Comparison of ENCODE assay signal across 24 mouse cellular contexts in the genomic region with DNA sequence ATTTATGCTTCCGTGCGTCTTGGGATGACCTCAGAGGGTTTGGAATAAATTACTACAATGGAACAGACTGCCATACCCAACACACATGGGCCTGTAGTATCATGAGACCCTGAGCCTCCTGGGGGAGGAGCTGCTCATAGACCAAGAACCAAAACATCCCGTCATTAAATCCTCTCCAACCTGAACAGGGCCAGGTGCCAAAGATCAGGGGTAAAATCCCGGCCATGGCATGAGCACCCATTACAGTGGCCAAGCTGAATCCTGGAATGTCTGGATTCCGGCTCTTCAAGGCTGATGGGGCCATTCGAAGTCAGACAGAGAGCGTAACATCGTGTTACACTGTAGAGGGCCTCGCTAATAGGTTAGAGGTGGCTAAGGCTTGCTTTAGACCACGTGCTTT.
A peak's percentile ranks its signal among the peaks of the same experiment; 100 is the strongest.
DNase-seq lines count a peak whose midpoint lies in the region; ATAC-seq and TF ChIP-seq lines count a peak whose summit lies in the region.
"Had no signal": no experiment of that assay in that cellular context is flagged by ENCODE, and none has a peak within 500 bp of the region (broad histone marks: within the 10 kb centered on the region; RNA-seq: fewer than 3 reads in every experiment).

No protein-coding gene starts in this region.

- WGBS in embryonic facial prominence, embryonic 15.5 days: 69% methylated on average over 10 of the region's 10 CpGs
- WGBS in embryonic facial prominence, embryonic 10.5 days: 79% methylated on average over 10 of the region's 10 CpGs
- 69% methylated on average over 10 of the region's 10 CpGs for WGBS in hindbrain, embryonic 16.5 days
- WGBS in hindbrain, postnatal 0 days: 72% methylated on average over 10 of the region's 10 CpGs
- WGBS in lung, embryonic 14.5 days: 65% methylated on average over 10 of the region's 10 CpGs
- WGBS in lung, postnatal 0 days: 65% methylated on average over 10 of the region's 10 CpGs

- H3K36me3 ChIP-seq in embryonic facial prominence, embryonic 15.5 days: no peaks in the 10 kb centered on the region
- H3K36me3 ChIP-seq in embryonic facial prominence, embryonic 10.5 days (replicated peaks): no peaks in the 10 kb centered on the region
- no peaks in the 10 kb centered on the region for H3K36me3 ChIP-seq in hindbrain, embryonic 16.5 days (ENCODE audit: control insufficient read depth, insufficient read depth, low read length)
- H3K36me3 ChIP-seq in hindbrain, postnatal 0 days (ENCODE audit: insufficient read depth, low read length): no peaks in the 10 kb centered on the region
- H3K36me3 ChIP-seq in lung, embryonic 14.5 days (ENCODE audit: insufficient read depth): no peaks in the 10 kb centered on the region
- H3K36me3 ChIP-seq in lung, postnatal 0 days (ENCODE audit: insufficient read depth, low read length): no peaks in the 10 kb centered on the region
- H3K36me3 ChIP-seq: embryonic facial prominence, embryonic 12.5 days; limb, embryonic 12.5 days; liver, embryonic 12.5 days had no signal

- 0 out of 2 replicates have a peak, but pooled peaks have one; percentile 10 for ATAC-seq in embryonic facial prominence, embryonic 15.5 days (ENCODE audit: insufficient number of reproducible peaks, low FRiP score, low TSS enrichment, low read depth)
- no peak for ATAC-seq in hindbrain, embryonic 16.5 days
- ATAC-seq in hindbrain, postnatal 0 days: no peak
- ATAC-seq in lung, embryonic 14.5 days (ENCODE audit: insufficient read depth): 0 out of 2 replicates have a peak, but pooled peaks have one; percentile 18
- ATAC-seq in lung, postnatal 0 days: no peak
- ATAC-seq: activated CD4-positive, CD25-positive, alpha-beta regulatory T cell, adult 4 months; forebrain, postnatal 0 days; intestine, embryonic 16.5 days; liver, embryonic 12.5 days had no signal

- no peaks in the 10 kb centered on the region for H3K27me3 ChIP-seq in embryonic facial prominence, embryonic 15.5 days
- H3K27me3 ChIP-seq in embryonic facial prominence, embryonic 10.5 days (replicated peaks; ENCODE audit: low read depth, poor library complexity, severe bottlenecking): peaks cover 79% of the 10 kb centered on the region
- no peaks in the 10 kb centered on the region; the same call in 1 of the 2 replicates for H3K27me3 ChIP-seq in hindbrain, embryonic 16.5 days (replicated peaks; ENCODE audit: control insufficient read depth, insufficient read depth, low read length)
- H3K27me3 ChIP-seq in hindbrain, postnatal 0 days (ENCODE audit: insufficient read depth, low read length): no peaks in the 10 kb centered on the region
- 0 out of 2 replicates have a peak, but pooled peaks cover under 1% of the 10 kb centered on the region for H3K27me3 ChIP-seq in lung, embryonic 14.5 days (ENCODE audit: insufficient read depth, low read length)
- peaks cover under 1% of the 10 kb centered on the region; the same call in 1 of the 2 replicates for H3K27me3 ChIP-seq in lung, postnatal 0 days (replicated peaks; ENCODE audit: insufficient read depth, low read length)

- TF ChIP-seq EP300 in lung, postnatal 0 days (IDR thresholded peaks at IDR 0.05): no peak

- H3K27ac ChIP-seq in embryonic facial prominence, embryonic 15.5 days (replicated peaks): no peak overlapping the region
- H3K27ac ChIP-seq in embryonic facial prominence, embryonic 10.5 days (replicated peaks): no peak overlapping the region
- no peak overlapping the region for H3K27ac ChIP-seq in hindbrain, embryonic 16.5 days (ENCODE audit: low read depth, low read length)
- H3K27ac ChIP-seq in hindbrain, postnatal 0 days: no peak overlapping the region
- no peak overlapping the region for H3K27ac ChIP-seq in lung, embryonic 14.5 days (ENCODE audit: low read depth)
- H3K27ac ChIP-seq in lung, postnatal 0 days (ENCODE audit: low read length): no peak overlapping the region
- H3K27ac ChIP-seq: embryonic facial prominence, embryonic 12.5 days; layer of hippocampus, adult 2 months; limb, embryonic 12.5 days; liver, embryonic 12.5 days had no signal

- H3K4me3 ChIP-seq in embryonic facial prominence, embryonic 15.5 days (replicated peaks): no peak overlapping the region
- H3K4me3 ChIP-seq in embryonic facial prominence, embryonic 10.5 days: no peak overlapping the region
- no peak overlapping the region for H3K4me3 ChIP-seq in hindbrain, embryonic 16.5 days (ENCODE audit: low read length)
- no peak overlapping the region for H3K4me3 ChIP-seq in hindbrain, postnatal 0 days (ENCODE audit: low read length)
- H3K4me3 ChIP-seq in lung, embryonic 14.5 days (ENCODE audit: low read depth, low read length): no peak overlapping the region
- H3K4me3 ChIP-seq in lung, postnatal 0 days (ENCODE audit: low read depth, low read length): no peak overlapping the region
- H3K4me3 ChIP-seq: embryonic facial prominence, embryonic 12.5 days; erythroblast, embryonic 14.5 days; layer of hippocampus, adult 2 months; limb, embryonic 12.5 days; liver, embryonic 12.5 days had no signal

- TF ChIP-seq CTCF in hindbrain, postnatal 0 days (IDR thresholded peaks at IDR 0.05; ENCODE audit: low read depth): no peak
- no peak for TF ChIP-seq CTCF in lung, embryonic 14.5 days (IDR thresholded peaks at IDR 0.05; ENCODE audit: low read depth)
- no peak for TF ChIP-seq CTCF in lung, postnatal 0 days (IDR thresholded peaks at IDR 0.05)

- no peaks in the 10 kb centered on the region for H3K4me1 ChIP-seq in embryonic facial prominence, embryonic 15.5 days
- H3K4me1 ChIP-seq in embryonic facial prominence, embryonic 10.5 days: peaks cover 12% of the 10 kb centered on the region
- H3K4me1 ChIP-seq in hindbrain, embryonic 16.5 days (ENCODE audit: control insufficient read depth, insufficient read depth, low read depth, low read length): peaks cover 3% of the 10 kb centered on the region; the same call in 1 of the 2 replicates
- no peaks in the 10 kb centered on the region for H3K4me1 ChIP-seq in hindbrain, postnatal 0 days (ENCODE audit: insufficient read depth, low read length)
- no peaks in the 10 kb centered on the region for H3K4me1 ChIP-seq in lung, embryonic 14.5 days (ENCODE audit: insufficient read depth)
- no peaks in the 10 kb centered on the region for H3K4me1 ChIP-seq in lung, postnatal 0 days (ENCODE audit: insufficient read depth, low read depth, low read length)
- H3K4me1 ChIP-seq: embryonic facial prominence, embryonic 12.5 days; liver, embryonic 12.5 days had no signal

- DNase-seq in embryonic facial prominence, embryonic 10.5 days (ENCODE audit: low spot score): no peak
- DNase-seq in hindbrain, postnatal 0 days (ENCODE audit: low spot score): no peak
- no peak for DNase-seq in lung, embryonic 14.5 days
- no peak for DNase-seq in lung, postnatal 0 days (ENCODE audit: low spot score)
- peak; percentile 61 to 66 for DNase-seq in kidney, postnatal 36 days
- DNase-seq in left cerebral cortex, adult 18-20 months (ENCODE audit: low spot score in 2 of 2): no peak
- DNase-seq: adrenal gland, postnatal 10 days; cerebellum, adult 18-20 months; forebrain, postnatal 0 days; gastrocnemius, postnatal 14 days; heart, adult 11 months; layer of hippocampus, postnatal 36 days; lung, adult 18-20 months; thymus, postnatal 14 days had no signal

- H3K9ac ChIP-seq in embryonic facial prominence, embryonic 15.5 days: no peak overlapping the region
- H3K9ac ChIP-seq in hindbrain, embryonic 16.5 days (ENCODE audit: low read depth, low read length): no peak overlapping the region
- no peak overlapping the region for H3K9ac ChIP-seq in hindbrain, postnatal 0 days (replicated peaks; ENCODE audit: low read length)
- H3K9ac ChIP-seq in lung, embryonic 14.5 days: no peak overlapping the region
- H3K9ac ChIP-seq in lung, postnatal 0 days (replicated peaks; ENCODE audit: low read depth): no peak overlapping the region
- H3K9ac ChIP-seq: embryonic facial prominence, embryonic 12.5 days; forebrain, postnatal 0 days; limb, embryonic 12.5 days; liver, embryonic 12.5 days had no signal

- H3K9me3 ChIP-seq in embryonic facial prominence, embryonic 15.5 days (replicated peaks): no peaks in the 10 kb centered on the region
- H3K9me3 ChIP-seq in embryonic facial prominence, embryonic 10.5 days: no peaks in the 10 kb centered on the region
- H3K9me3 ChIP-seq in hindbrain, embryonic 16.5 days (ENCODE audit: control insufficient read depth, low read length): no peaks in the 10 kb centered on the region
- no peaks in the 10 kb centered on the region for H3K9me3 ChIP-seq in hindbrain, postnatal 0 days (ENCODE audit: low read length)
- H3K9me3 ChIP-seq in lung, embryonic 14.5 days (ENCODE audit: low read depth, low read length): no peaks in the 10 kb centered on the region
- H3K9me3 ChIP-seq in lung, postnatal 0 days (ENCODE audit: low read length): no peaks in the 10 kb centered on the region
- H3K9me3 ChIP-seq: embryonic facial prominence, embryonic 12.5 days; limb, embryonic 12.5 days; liver, embryonic 12.5 days had no signal

- H3K4me2 ChIP-seq in embryonic facial prominence, embryonic 15.5 days (replicated peaks): no peak overlapping the region
- H3K4me2 ChIP-seq in hindbrain, embryonic 16.5 days (ENCODE audit: low read length): peak overlapping the region; percentile 27
- H3K4me2 ChIP-seq in hindbrain, postnatal 0 days (ENCODE audit: low read depth, low read length): no peak overlapping the region
- H3K4me2 ChIP-seq in lung, embryonic 14.5 days: no peak overlapping the region
- H3K4me2 ChIP-seq in lung, postnatal 0 days (replicated peaks; ENCODE audit: low read depth, low read length): no peak overlapping the region
- H3K4me2 ChIP-seq: embryonic facial prominence, embryonic 12.5 days; heart, embryonic 11.5 days; limb, embryonic 12.5 days; liver, embryonic 12.5 days had no signal

Comparison
In these comparisons a context has a peak if more than half of its experiments do, and no peak if none do; other contexts are left out.
1. ATAC-seq: peak in embryonic facial prominence, embryonic 15.5 days (single experiment) and lung, embryonic 14.5 days (single experiment); none in hindbrain, embryonic 16.5 days (single experiment), hindbrain, postnatal 0 days (single experiment) and lung, postnatal 0 days (single experiment).
2. DNase-seq: peak in kidney, postnatal 36 days (2 of 2); none in embryonic facial prominence, embryonic 10.5 days (single experiment), hindbrain, postnatal 0 days (single experiment), lung, embryonic 14.5 days (single experiment), lung, postnatal 0 days (single experiment) and left cerebral cortex, adult 18-20 months (0 of 2).